Mouse (Mus musculus): ENCODE measurements at regions not wholly inside any gene's neighbourhood (a gene's known extent, or its start where the extent isn't known, plus 50 kb on each side); places are given as distances from the start of the nearest gene placed in this dataset.

GRCm38 (mm10) chr7:129774261-129774861 lies 182.7 kb downstream of the Wdr11 start:
- peaks cover 61% of the 10 kb centered on the region for H3K27me3 ChIP-seq
- H3K4me3 ChIP-seq = no peak overlapping the region
- H3K4me1 ChIP-seq = peaks cover 29% of the 10 kb centered on the region
- WGBS = 4% methylated on average over 17 of the region's 17 CpGs
- H3K9me3 ChIP-seq (replicated peaks) = no peaks in the 10 kb centered on the region
- 0 out of 2 replicates have a peak, but pooled peaks have one; percentile 20 for ATAC-seq (ENCODE audit: low FRiP score)
- H3K27ac ChIP-seq = peak overlapping the region; percentile 19; the same call in 1 of the 2 replicates
- no peaks in the 10 kb centered on the region for H3K36me3 ChIP-seq
- no peak overlapping the region for H3K9ac ChIP-seq
- peak overlapping the region; percentile 26 for H3K4me2 ChIP-seq (replicated peaks)

GRCm38 (mm10) chr7:129775189-129775588 lies 183.5 kb downstream of the Wdr11 start:
- Histone ChIP-seq H3K36me3 (no peaks in the 10 kb centered on the region), H3K27ac (no peak overlapping the region), H3K4me1 (peaks cover 30% of the 10 kb centered on the region), H3K4me3 (no peak overlapping the region), H3K4me2 (replicated peaks) (no peak overlapping the region), H3K27me3 (peaks cover 65% of the 10 kb centered on the region), H3K9ac (no peak overlapping the region), H3K9me3 (replicated peaks) (no peaks in the 10 kb centered on the region)
- WGBS = 56% methylated on average over 11 of the region's 11 CpGs
- ATAC-seq (ENCODE audit: low FRiP score) = no peak

- no peaks in the 10 kb centered on the region for H3K36me3 ChIP-seq
- peak overlapping the region; percentile 55 for H3K27ac ChIP-seq
- ATAC-seq (ENCODE audit: low FRiP score) = peak; percentile 90
- WGBS = 20% methylated on average over 13 of the region's 13 CpGs
- peak overlapping the region; percentile 29; the same call in 1 of the 2 replicates for H3K9ac ChIP-seq
- H3K4me2 ChIP-seq (replicated peaks) = peak overlapping the region; percentile 34; the same call in 1 of the 2 replicates
- peaks cover 66% of the 10 kb centered on the region for H3K27me3 ChIP-seq
- no peaks in the 10 kb centered on the region for H3K9me3 ChIP-seq (replicated peaks)
- no peak overlapping the region for H3K4me3 ChIP-seq
- H3K4me1 ChIP-seq = peaks cover 25% of the 10 kb centered on the region
Observed at GRCm38 (mm10) chr7:129778842-129779421, 187.3 kb downstream of the Wdr11 start.

GRCm38 (mm10) chr7:129779939-129780338 lies 188.3 kb downstream of the Wdr11 start:
- H3K4me2 ChIP-seq (replicated peaks) = no peak overlapping the region
- no peak for ATAC-seq (ENCODE audit: low FRiP score)
- 58% methylated on average over 6 of the region's 6 CpGs for WGBS
- H3K36me3 ChIP-seq = no peaks in the 10 kb centered on the region
- H3K4me3 ChIP-seq = no peak overlapping the region
- H3K9me3 ChIP-seq (replicated peaks) = no peaks in the 10 kb centered on the region
- peaks cover 15% of the 10 kb centered on the region for H3K4me1 ChIP-seq
- no peak overlapping the region for H3K27ac ChIP-seq
- no peak overlapping the region for H3K9ac ChIP-seq
- peaks cover 63% of the 10 kb centered on the region for H3K27me3 ChIP-seq

- WGBS = 83% methylated on average over 3 of the region's 3 CpGs
- no peaks in the 10 kb centered on the region for H3K9me3 ChIP-seq (replicated peaks)
Observed at GRCm38 (mm10) chr7:129781756-129782155, 190.1 kb downstream of the Wdr11 start.

GRCm38 (mm10) chr7:129784966-129785365 lies 193.3 kb downstream of the Wdr11 start:
- Histone ChIP-seq H3K4me2 (replicated peaks) (no peak overlapping the region), H3K27ac (no peak overlapping the region; the same call in 1 of the 2 replicates), H3K9ac (no peak overlapping the region), H3K4me1 (peaks cover 9% of the 10 kb centered on the region), H3K36me3 (no peaks in the 10 kb centered on the region), H3K9me3 (replicated peaks) (no peaks in the 10 kb centered on the region), H3K4me3 (no peak overlapping the region), H3K27me3 (peaks cover 39% of the 10 kb centered on the region)
- 88% methylated on average over 4 of the region's 4 CpGs for WGBS
- ATAC-seq (ENCODE audit: low FRiP score) = no peak

More at GRCm38 (mm10) chr7:129781756-129782155, 190.1 kb downstream of the Wdr11 start:
- Histone ChIP-seq H3K27me3 (peaks cover 48% of the 10 kb centered on the region), H3K27ac (no peak overlapping the region), H3K4me2 (replicated peaks) (no peak overlapping the region), H3K4me1 (peaks cover 14% of the 10 kb centered on the region), H3K9ac (no peak overlapping the region), H3K36me3 (no peaks in the 10 kb centered on the region), H3K4me3 (no peak overlapping the region)
- no peak for ATAC-seq (ENCODE audit: low FRiP score)

- peaks cover 31% of the 10 kb centered on the region for H3K27me3 ChIP-seq
- no peaks in the 10 kb centered on the region for H3K9me3 ChIP-seq (replicated peaks)
- H3K36me3 ChIP-seq = no peaks in the 10 kb centered on the region
- peaks cover 9% of the 10 kb centered on the region for H3K4me1 ChIP-seq
- no peak for ATAC-seq (ENCODE audit: low FRiP score)
- WGBS = 77% methylated on average over 2 of the region's 2 CpGs
- no peak overlapping the region for H3K4me3 ChIP-seq
- H3K9ac ChIP-seq = no peak overlapping the region
- no peak overlapping the region for H3K4me2 ChIP-seq (replicated peaks)
- H3K27ac ChIP-seq = no peak overlapping the region
Observed at GRCm38 (mm10) chr7:129787011-129787410, 195.3 kb downstream of the Wdr11 start.

- Histone ChIP-seq H3K4me1 (peaks cover 9% of the 10 kb centered on the region), H3K9me3 (replicated peaks) (no peaks in the 10 kb centered on the region), H3K27me3 (peaks cover 26% of the 10 kb centered on the region), H3K36me3 (no peaks in the 10 kb centered on the region), H3K4me3 (no peak overlapping the region), H3K27ac (no peak overlapping the region), H3K9ac (no peak overlapping the region), H3K4me2 (replicated peaks) (no peak overlapping the region)
- no peak for ATAC-seq (ENCODE audit: low FRiP score)
- 90% methylated on average over 2 of the region's 2 CpGs for WGBS
Observed at GRCm38 (mm10) chr7:129787736-129788135, 196.1 kb downstream of the Wdr11 start.

GRCm38 (mm10) chr7:129789461-129789860 lies 197.8 kb downstream of the Wdr11 start:
- Histone ChIP-seq H3K4me2 (replicated peaks) (no peak overlapping the region), H3K4me1 (peaks cover 9% of the 10 kb centered on the region), H3K36me3 (no peaks in the 10 kb centered on the region), H3K27me3 (peaks cover 16% of the 10 kb centered on the region), H3K9ac (no peak overlapping the region), H3K27ac (no peak overlapping the region), H3K9me3 (replicated peaks) (no peaks in the 10 kb centered on the region), H3K4me3 (no peak overlapping the region)
- no peak for ATAC-seq (ENCODE audit: low FRiP score)
- 37% methylated on average over 6 of the region's 6 CpGs for WGBS

- Histone ChIP-seq H3K4me1 (peaks cover 15% of the 10 kb centered on the region), H3K9ac (no peak overlapping the region), H3K4me3 (no peak overlapping the region), H3K36me3 (no peaks in the 10 kb centered on the region), H3K4me2 (replicated peaks) (no peak overlapping the region), H3K9me3 (replicated peaks) (no peaks in the 10 kb centered on the region), H3K27ac (no peak overlapping the region), H3K27me3 (peaks cover 12% of the 10 kb centered on the region)
- WGBS = 84% methylated on average over 6 of the region's 6 CpGs
- no peak for ATAC-seq (ENCODE audit: low FRiP score)
Observed at GRCm38 (mm10) chr7:129790590-129791449, 199.2 kb downstream of the Wdr11 start.

GRCm38 (mm10) chr7:129791450-129791820 lies 199.8 kb downstream of the Wdr11 start:
- Histone ChIP-seq H3K4me3 (no peak overlapping the region), H3K27ac (no peak overlapping the region), H3K4me1 (peaks cover 15% of the 10 kb centered on the region), H3K9ac (no peak overlapping the region), H3K9me3 (replicated peaks) (no peaks in the 10 kb centered on the region), H3K36me3 (no peaks in the 10 kb centered on the region), H3K27me3 (peaks cover 12% of the 10 kb centered on the region), H3K4me2 (replicated peaks) (no peak overlapping the region)
- ATAC-seq (ENCODE audit: low FRiP score) = no peak
- 94% methylated on average over 6 of the region's 6 CpGs for WGBS

- Histone ChIP-seq H3K27me3 (peaks cover 12% of the 10 kb centered on the region), H3K9ac (no peak overlapping the region)
- WGBS = 96% methylated on average over 2 of the region's 2 CpGs
Observed at GRCm38 (mm10) chr7:129793733-129794132, 202.1 kb downstream of the Wdr11 start.

More at GRCm38 (mm10) chr7:129793733-129794132, 202.1 kb downstream of the Wdr11 start:
- Histone ChIP-seq H3K4me3 (no peak overlapping the region), H3K4me1 (peaks cover 12% of the 10 kb centered on the region), H3K27ac (no peak overlapping the region), H3K4me2 (replicated peaks) (no peak overlapping the region), H3K36me3 (no peaks in the 10 kb centered on the region), H3K9me3 (replicated peaks) (no peaks in the 10 kb centered on the region)
- no peak for ATAC-seq (ENCODE audit: low FRiP score)
